Mouse (Mus musculus) urinary bladder, postnatal 10 days (tissue): ENCODE data around the gene Zranb3.
"Not testable (repeated sequence)": the region's sequence is repeated elsewhere in the genome, so short reads cannot be mapped to it uniquely, and the experiment has no call there.

Experiments used
- DNase-seq: peaks from one replicate; pipeline ENCODE4 v3.0.0; 2022; ENCODE audit warnings: low spot score

The Zranb3 gene

DNA sequence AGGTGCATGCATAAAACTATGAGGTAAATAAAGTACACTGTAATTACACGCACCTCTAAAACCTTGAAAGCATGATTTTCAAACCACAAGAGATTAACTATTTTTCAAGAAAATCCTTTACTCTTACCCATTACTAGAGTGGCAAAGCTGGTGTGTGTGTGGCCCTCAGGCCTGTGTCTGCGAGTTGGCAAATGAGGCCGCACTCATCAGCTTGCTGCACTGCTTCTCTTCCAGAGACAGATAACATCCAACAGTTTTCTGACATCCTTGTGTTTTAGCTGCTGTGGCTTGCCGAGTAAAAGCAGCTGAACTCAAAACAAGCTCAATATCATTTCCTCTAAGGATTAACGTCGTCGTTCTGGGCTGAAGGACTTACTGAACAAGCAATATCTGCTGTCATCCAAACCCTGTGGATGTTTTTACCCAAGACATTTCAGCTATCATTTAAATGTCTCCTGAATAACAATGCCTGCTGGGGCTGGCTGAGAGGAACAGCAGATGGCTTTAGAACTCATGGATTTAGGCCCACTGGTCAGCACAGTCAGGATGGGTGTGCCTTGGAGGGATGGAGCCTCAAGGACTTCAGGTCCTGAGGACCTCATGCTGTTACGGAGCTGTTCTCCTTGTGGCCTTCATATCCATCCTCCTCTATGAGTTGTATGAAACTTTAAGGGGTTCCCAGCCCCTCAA lies 42.0 kb downstream of the Zranb3 start:
- DNase-seq = no peak

DNA sequence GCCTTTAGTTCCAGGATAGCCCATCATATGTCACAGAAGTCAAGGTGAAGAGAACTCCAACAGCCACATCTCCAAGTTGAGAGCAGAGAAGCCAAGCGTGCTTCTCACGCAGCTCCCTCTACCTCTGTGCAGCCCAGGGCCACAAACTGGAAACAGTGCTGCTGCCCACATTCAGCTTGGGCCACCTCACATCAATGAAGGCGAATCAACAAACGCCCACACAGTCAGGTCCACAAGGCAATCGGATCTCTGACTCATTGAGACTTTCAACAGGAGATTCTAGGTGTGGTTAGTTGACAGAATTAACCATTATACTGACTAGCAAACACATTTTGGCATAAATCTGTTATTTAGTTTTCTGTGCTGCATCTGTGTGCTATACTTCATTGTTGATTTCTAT lies 44.2 kb downstream of the Zranb3 start:
- DNase-seq = no peak

DNA sequence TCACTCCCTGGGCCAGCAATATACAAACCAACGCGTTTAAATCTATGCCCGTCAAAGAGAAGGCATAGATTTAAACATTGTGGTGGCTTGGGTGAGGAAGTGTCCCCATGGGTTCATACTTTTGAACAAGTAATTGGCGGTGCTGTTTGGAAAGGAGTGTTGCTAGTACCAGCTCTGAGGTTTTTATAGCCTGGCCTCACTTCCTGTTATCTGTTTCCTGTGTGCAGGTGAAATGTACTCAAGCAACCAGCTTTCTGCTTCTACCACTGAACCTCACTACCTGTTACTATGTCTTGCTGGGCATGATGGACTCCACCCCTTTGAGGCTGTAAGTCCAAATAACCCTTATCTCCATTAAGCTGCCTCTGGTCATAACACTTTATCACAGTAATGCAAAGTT lies 45.6 kb downstream of the Zranb3 start:
- no peak for DNase-seq

DNA sequence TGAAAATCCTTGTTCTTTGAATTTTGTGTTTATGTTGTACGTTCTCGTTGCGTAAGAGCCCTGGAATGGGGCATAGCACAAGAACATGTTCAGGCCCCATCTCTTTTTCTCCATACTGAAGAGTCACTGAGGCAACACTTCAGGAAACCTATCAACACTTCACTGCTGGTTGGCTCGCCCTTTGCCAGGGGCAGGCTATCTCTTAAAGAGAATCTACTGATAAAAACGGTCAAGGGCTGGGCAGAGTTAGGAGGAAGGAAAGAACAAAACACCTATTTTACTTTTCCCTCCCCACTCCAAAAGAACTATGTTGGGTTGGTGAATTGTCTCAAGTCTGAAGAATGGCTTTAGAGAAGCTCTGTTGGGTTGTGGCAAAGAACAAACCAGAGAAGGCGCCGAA lies 55.9 kb downstream of the Zranb3 start:
- no peak for DNase-seq

DNA sequence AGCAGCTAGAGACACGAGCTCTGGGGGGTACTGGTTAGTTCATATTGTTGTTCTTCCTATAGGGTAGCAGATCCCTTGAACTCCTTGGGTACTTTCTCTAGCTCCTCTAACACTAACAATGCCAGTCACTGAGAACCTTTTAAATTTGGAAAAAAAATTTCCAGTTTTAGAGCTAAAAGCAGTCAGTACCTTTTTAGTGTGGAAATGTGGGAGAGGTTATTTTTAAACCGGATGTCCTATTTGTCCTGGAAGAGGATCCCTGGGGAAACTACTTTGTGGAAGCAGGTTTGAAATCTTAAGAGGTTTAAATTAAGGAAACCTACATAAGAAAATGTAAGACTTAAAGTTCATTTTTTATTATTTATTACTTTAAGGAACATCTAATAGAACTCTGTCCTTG lies 56.4 kb downstream of the Zranb3 start:
- no peak for DNase-seq

DNA sequence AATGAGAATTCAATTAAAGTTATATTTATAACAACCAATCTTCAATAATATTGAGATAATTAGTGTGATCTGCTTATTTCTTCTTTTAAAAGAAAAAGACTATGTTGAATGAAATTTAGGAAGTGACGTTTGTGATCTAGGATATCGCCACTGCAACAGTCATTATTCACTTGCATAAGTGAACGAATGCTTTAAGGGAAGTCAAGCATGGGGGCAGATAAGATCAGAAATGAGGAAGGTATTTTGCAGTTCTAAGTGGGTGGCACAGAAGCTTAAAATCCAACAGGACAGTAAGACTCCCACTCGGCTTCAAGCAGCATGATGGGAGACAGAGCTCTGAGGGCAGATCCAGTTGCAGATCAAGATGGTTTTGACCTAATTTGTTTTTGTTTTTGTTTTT lies 58.7 kb downstream of the Zranb3 start:
- DNase-seq = no peak

DNA sequence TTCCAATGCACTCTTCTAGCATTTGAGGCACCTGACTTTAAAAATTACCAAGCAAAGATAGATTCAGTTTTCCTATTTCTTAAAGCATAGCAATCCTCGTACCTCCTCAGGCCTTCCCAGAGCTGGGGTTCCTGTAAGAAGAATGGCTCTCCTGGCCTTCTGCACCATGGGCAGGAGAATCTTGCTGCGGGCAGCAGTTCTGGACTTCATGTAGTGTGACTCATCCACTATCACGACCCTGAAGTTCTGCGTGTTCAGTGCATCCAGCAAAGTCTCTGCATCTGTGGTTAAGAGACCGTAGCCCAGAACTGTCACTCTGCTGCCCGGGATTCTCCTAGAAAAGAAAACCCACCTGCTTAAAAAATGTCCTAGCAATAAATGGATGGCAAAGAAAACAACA lies 66.6 kb downstream of the Zranb3 start:
- DNase-seq = no peak

DNA sequence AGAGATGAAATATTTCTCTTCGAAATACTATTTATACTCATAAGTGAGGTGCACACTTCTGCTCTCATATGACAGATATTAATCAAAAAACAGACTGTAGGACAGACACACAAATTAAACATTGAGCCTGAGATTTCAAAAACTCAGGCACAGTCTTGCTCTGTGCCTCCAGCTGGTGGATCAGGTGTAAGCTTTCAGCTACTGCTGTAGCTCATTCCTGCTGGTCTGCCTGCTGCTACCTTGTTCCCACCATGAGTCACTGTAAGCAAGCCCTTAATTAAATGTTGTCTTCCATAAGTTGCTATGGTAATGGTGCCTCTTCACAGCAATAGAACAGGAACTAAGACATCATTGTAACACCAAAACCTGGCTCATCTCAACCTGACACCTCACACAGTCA lies 70.7 kb downstream of the Zranb3 start:
- DNase-seq = no peak

DNA sequence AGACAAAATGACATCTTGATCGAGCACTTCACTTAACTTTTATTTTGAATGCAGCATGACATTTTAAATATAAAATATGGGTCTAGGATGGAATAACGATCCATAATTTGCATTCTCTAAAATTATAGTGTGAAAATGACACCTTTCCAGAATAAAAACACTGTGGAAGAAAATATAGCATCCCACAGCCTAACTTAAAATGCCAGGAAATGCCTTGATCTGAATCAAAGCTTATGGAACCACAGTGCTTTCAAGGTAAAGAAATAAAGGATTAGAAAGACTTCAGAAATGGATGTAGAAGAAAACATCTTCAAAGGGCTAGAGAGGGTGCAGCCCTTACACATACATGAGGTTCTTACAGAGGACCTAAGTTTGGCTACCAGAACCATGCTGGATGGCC lies 71.3 kb downstream of the Zranb3 start:
- DNase-seq = no peak

DNA sequence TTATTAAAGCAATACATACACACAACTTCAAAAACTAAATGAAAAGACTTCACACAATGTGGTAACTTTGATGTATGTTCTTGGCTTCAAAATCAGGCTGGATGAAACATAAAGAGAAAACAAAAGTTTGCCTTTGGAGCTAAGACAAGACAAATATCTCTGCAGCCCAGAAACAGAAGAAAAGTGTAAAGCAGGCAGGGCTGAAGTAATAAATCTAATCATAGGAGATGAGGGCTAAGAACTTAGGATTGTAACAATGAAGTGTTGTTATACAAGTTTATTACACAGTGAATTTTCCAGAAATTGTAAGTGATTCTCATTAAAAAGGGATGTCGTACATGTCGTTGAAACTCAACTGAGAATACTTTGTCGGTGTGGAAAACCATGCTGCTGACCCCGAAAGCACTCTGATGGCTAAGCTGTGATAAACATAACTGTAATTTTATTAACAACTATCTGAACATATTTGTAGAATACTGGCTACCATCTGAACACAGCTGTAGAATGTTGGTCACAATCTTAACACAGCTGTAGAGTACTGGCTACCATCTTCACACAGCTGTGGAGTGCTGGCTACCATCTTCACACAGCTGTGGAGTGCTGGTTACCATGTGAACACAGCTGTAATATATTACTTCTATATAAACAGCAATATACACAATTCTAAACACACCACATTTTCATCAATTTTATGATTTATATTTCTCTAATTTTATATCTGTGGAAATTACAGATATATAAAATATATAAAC lies 78.3 kb downstream of the Zranb3 start:
- no peak for DNase-seq

DNA sequence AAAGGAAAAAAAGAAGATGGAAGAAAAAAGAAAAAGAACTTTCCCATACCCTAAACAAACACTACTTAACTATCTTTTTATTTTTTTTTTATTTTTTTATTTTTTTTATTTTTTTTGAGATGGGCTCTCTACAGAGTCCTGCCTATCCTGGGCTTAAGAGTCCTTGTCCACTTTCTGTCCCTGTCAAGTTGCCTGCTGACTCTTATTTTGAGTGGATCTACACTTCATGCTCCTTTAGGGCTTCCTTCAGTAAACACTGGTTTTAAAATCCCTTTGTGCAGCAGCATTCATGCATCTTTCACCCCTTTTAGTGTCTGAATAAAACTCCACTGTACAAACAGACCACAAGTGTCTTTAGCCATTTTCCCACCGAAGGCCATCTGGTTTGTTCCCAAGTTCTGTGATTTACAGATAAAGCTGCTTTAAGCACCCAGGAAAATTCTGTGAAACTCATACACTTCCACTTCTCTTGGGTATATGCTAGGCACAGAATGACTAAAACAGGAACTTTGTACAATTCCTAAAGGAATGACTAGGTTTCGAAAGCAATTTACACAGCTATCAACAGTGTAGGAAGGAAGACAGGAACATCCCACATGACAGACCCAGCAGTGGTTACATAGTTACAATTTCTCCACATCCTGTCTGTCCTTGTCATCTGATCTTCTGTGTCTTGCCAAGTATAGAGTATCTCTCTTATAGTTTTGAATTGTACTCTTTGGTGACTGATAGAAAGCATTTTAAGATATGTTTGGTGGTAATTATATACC lies 82.7 kb downstream of the Zranb3 start:
- DNase-seq = no peak

DNA sequence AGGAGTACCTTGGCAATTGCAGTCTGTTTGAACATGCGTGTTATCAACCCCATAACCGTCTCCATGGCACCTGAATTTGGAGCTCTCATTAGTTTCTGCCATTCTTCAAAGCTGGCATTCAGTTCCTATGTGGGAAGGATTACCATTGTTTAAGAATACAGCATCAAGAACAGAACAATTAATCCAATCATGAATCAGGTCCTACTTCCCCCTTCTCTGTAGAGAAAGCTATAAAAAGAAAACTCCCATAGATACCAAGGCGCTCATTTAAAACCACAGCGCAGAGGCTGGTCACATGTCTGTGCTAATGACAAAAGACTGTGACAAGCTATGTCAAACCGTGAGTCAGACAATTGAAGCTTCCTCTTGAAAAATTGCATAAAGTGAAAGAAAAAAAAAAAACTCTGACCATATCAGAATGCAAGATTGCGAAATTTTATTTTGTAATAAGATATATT lies 86.8 kb downstream of the Zranb3 start:
- DNase-seq = no peak

DNA sequence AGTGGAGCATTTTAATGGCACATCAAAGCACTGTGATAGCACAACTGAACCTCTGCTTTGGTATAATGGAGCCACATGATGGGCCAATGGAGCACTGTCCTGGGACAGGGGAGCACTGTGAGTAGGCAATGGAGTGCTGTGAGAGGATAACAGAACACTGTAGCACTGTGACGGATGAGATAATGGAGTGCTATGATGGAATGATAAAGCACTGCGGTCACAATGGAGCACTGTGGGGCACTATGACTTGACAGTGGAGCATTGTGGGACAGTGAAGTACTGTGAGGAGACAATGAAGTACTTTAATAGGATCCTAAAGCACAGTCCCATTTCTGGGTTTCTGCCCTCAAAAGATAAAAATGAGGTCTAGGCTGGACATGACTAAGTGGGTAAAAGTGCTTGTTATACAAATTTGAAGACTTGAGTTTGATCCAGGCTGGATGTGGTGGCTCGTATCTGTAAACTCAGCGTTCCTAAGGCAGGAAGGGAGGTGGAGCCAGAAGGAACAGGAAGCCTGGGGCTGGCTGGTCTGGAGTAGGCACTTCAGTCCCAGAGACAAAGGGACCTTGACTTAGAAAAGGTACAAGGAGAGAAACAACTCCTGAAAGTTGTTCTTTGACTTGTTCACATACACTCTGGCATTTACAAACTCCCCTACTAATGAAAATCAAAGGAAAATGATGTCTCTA lies 89.0 kb downstream of the Zranb3 start:
- DNase-seq = no peak

DNA sequence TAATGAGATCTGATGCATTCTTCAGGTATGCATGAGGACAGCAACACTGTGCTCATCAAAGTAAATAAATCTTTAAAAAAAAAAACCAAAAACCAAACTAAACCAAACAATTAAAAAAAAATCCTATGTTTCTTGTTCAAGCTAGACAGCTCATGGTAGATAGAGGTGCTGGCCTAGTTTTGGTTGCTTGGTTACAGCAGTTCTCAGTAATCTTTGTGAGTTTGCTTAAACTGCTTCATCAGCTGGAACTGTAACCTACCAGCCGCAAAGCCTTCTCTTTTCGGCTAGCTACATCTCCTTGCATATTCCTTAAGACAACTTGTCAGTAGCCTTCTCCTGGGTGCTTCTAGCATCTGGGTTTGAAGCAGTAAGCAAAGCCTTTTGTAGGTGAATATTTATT lies 93.1 kb downstream of the Zranb3 start:
- no peak for DNase-seq

DNA sequence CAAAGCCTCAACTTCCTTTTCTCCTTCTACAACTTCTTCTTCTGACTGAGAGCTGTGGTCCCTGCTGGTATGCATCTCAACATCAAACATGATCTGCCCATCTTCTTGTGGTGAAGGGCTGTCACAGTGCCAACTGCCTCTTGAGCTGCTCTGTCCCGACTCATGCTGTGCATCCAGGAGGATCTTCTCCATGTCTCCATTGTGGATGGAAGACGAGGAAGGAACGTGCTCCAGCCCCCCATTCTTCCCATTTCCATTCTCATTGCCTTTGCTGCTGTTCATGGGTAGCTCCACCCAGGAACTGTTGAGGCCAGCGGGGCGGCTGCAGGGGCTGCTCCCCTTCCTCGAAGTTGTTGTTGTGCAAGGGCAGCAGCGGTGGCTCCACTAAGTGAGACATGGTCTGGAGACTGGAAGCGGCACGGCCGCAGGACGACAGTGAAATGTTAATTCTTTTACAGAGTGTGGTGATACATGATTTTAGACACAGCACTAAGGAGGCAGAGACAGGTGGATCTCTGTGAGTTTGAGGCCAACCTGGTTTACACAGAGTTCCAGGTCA lies 96.7 kb downstream of the Zranb3 start:
- not testable (repeated sequence) for DNase-seq

DNA sequence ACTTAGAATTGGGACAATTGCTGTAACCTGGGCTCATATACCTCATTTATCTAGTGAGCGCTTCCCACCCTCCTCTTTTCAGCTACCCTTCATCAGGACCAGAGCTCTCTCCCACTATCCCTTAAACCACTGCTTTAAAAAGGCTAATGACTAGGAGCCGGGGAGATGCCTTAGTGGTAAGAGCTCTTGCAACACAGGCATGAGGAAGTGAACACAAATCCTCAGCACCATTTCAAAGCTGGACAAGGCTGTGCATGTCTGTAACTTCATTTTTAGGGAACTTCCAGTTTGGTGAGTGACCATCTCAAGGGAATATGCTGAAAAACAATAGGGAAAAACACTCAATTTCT lies 98.5 kb downstream of the Zranb3 start:
- DNase-seq = no peak

DNA sequence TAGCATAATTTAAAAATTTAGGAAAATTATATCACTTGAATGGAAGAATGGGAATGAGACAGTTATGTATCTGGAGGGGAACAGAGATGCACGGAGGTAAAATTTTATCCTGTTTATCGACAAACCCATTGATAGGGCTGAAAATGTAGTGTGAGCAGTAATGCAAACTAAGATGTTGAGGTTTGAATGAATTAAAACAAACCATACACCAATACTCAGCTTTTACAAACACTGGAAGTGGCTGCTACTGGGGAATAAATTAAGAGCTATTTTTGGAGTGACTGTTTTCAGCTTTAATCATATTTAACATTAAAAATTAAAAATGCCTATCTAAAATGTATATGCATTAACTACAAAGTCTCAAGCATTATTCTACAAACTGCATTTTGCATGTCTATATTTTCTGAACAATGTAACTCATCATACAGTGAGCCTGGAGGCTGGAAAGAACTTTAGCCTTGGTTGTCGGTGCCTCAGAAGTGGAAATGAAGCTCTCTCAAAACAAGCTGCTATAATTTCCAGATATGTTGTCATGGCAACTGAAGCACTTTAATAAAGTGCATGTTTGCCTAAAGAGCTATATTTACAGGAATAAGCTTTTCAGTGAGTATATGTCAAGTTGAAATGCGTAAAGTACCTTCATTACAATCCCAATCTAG lies 99.0 kb downstream of the Zranb3 start:
- DNase-seq = no peak

DNA sequence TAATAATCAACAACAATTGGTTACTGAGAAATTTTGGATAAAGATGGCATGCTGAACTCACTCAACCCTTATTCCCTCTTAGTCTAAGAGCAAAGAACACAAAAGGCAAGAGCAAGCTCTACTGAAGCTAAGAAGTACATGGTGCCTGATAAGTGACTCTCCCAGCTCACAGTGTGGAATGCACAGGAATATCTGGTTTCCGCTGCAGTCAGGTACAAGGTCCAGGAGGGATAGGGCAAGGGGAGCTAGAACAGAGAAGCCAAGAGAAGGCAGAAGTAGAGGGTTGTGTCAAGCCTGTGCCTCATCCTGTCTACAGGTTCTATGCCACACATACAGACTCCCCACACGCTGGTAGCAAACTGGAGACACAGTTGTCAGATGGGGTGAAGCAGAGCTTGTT lies 100.7 kb downstream of the Zranb3 start:
- no peak for DNase-seq

DNA sequence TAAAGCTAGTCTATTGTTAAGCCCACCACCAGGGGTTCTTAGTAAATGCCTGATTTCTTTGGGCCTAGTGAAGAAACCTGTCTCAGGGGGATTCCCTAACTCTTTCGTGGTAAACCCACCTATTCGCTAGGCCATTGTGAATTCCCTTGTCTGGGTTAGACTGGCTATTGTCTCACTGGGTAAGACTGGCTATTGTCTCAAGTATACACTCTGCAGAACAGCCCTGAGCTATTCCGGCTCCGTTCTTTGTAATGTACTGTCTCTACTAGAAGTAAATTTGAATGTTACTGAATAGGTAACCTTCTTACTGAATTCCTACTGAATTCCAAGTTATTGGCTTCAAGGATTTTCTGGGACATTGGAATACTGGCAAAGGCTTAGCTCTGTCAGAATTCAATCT lies 101.9 kb downstream of the Zranb3 start:
- not testable (repeated sequence) for DNase-seq

DNA sequence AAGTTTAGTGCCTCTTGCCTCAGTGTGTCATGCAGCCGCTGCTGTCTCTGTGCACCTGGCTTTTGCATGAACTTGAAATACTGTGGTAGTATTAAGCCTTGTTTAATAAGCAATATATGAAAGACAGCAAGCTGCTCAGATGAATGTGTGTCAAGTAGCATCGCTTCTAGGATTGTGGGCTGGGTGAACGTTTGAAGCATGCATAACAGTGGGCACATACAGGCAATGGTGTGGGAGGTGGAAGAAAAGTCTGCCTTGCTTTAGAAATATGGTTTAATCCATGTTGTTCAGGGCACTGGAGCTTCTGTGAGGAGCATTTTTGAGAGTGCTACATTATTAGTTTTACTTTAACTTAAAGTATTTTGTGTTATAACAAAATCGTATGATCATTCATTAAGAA lies 109.0 kb downstream of the Zranb3 start:
- DNase-seq = no peak

DNA sequence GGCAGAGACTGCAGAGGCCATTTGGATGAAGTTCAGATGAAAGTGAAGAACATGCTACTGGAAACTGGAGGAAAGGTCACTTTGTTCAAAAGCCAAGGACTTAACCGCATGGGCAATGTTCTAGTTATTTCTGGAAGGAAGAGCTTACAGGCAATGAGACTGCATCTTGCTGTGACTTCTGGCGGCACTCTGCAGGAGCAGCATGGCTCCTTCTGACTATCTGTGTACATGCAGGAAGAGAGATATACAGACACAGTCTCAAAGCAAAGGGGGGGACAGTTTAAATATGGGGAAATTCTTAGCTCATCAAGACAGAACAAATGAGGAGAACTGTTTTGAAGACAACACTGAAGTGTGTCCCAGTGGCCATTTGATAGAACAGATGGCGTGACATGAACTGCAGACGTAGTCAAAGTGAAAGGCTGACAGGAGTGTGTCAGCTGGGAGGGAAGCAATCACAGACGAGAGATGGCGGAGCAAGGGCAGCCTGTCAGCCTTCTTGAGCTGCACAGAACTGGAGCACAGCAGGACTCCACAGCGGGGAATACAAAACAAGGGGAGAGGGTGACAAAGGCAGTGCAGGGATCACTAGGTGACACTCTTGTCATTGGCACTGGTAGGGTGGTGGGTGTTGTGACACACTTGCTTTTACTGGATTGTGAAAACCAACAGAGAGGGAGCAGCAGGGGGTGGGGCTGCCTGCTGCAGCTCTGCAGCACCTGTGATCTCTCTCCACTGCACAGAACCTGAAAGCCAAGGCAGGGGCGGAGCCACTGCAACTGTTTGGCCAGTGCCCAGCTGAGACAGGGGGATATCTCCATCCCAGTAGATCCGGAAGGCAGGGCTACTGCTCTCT lies 112.7 kb downstream of the Zranb3 start:
- no peak for DNase-seq
